Mouse (Mus musculus): ENCODE results near the gene Hmg20a.

DNA sequence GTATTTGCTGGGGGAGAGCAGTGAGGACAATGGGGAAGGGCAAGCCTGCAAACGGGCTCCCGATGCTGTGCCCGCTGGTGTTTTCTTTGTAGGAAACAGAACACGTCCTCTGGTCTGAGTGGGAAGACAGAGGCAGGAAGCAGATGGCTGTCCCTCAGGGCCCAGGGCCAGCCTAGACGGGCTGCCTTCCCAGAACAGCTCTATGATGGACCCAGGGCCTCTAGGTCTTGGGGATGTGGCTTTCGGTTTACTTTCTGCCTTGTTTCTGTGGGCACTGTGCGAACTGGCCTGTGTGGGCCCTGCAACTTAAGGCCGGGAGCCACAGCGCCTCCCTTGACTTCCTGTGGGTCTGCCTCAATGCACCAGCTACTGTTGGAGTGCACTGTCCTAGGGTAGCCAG lies 115.5 kb downstream of the Hmg20a start:
- TF ChIP-seq POLR2A (IDR thresholded peaks at IDR 0.05; ENCODE audit: extremely low read depth, insufficient read depth, low read length): no peak
- no peak for TF ChIP-seq CTCF (IDR thresholded peaks at IDR 0.05; ENCODE audit: extremely low read depth, insufficient read depth, low read length)
